9 mouse cellular contexts compared by ENCODE assay signal in genomic region chr11:67921091-67921826, GRCm38 (mm10). TPM values are rescaled to one million over a fixed set of nuclear protein-coding genes. Genes with fewer than 3 reads are reported as not detected.
DNase-seq lines count a peak whose midpoint lies in the region; ATAC-seq and TF ChIP-seq lines count a peak whose summit lies in the region.
"Had no signal": no experiment of that assay in that cellular context is flagged by ENCODE, and none has a peak within 500 bp of the region (broad histone marks: within the 10 kb centered on the region; RNA-seq: fewer than 3 reads in every experiment).

No protein-coding gene starts in this region.

- peak overlapping the region; percentile 99 for H3K4me2 ChIP-seq in intestine, embryonic 15.5 days (replicated peaks)
- H3K4me2 ChIP-seq in midbrain, postnatal 0 days (ENCODE audit: low read depth, low read length, poor library complexity, severe bottlenecking): peak overlapping the region; percentile 100

- DNase-seq in cerebellum, postnatal 10 days: peak; percentile 41 to 42
- no peak for DNase-seq in cerebellum, adult 8-10 months
- DNase-seq in embryo, embryonic 10 days (ENCODE audit: low spot score): peak; percentile 54
- DNase-seq in gastrocnemius, postnatal 36 days: peak; percentile 29 to 37
- DNase-seq in liver, adult 2 months (ENCODE audit: extremely low read depth, low read depth, low spot score): peak; percentile 30
- peak; percentile 9 for DNase-seq in midbrain, postnatal 0 days (ENCODE audit: low spot score)
- peak; percentile 59 for DNase-seq in urinary bladder, adult 2 months (ENCODE audit: low spot score)

- peak overlapping the region; percentile 74 for H3K9ac ChIP-seq in intestine, embryonic 15.5 days
- peak overlapping the region; percentile 37; the same call in 1 of the 2 replicates for H3K9ac ChIP-seq in liver, adult 2 months (ENCODE audit: low read depth, low read length)
- H3K9ac ChIP-seq in midbrain, postnatal 0 days (replicated peaks; ENCODE audit: low read length, poor library complexity, severe bottlenecking): peak overlapping the region; percentile 67

- no peaks in the 10 kb centered on the region for H3K4me1 ChIP-seq in intestine, embryonic 15.5 days (replicated peaks)
- no peaks in the 10 kb centered on the region; the same call in 1 of the 2 replicates for H3K4me1 ChIP-seq in liver, adult 2 months (ENCODE audit: control insufficient read depth, insufficient read depth, low read length)
- no peaks in the 10 kb centered on the region for H3K4me1 ChIP-seq in midbrain, postnatal 0 days (ENCODE audit: insufficient read depth, low read length)

- peak overlapping the region; percentile 91 for H3K27ac ChIP-seq in intestine, embryonic 15.5 days
- no peak overlapping the region for H3K27ac ChIP-seq in liver, adult 2 months (replicated peaks; ENCODE audit: insufficient read depth, low read depth, low read length)
- H3K27ac ChIP-seq in midbrain, postnatal 0 days (ENCODE audit: low read depth, low read length): no peak overlapping the region

- H3K4me3 ChIP-seq in intestine, embryonic 15.5 days (replicated peaks): peak overlapping the region; percentile 74
- H3K4me3 ChIP-seq in liver, adult 2 months (ENCODE audit: insufficient read depth, low read depth, low read length): peak overlapping the region; percentile 48
- H3K4me3 ChIP-seq in midbrain, postnatal 0 days (ENCODE audit: low read depth, low read length): peak overlapping the region; percentile 54

- no peak for TF ChIP-seq POLR2A in liver, adult 2 months (IDR thresholded peaks at IDR 0.05; ENCODE audit: extremely low read depth, insufficient read depth, low read length)

- peak; percentile 50 for ATAC-seq in intestine, embryonic 15.5 days
- 0 out of 2 replicates have a peak, but pooled peaks have one; percentile 27 for ATAC-seq in midbrain, postnatal 0 days (ENCODE audit: low FRiP score)

- peaks cover 2% of the 10 kb centered on the region; the same call in 1 of the 2 replicates for H3K27me3 ChIP-seq in intestine, embryonic 15.5 days (replicated peaks)
- H3K27me3 ChIP-seq in liver, adult 2 months (ENCODE audit: control insufficient read depth, insufficient read depth, low read length): no peaks in the 10 kb centered on the region
- peaks cover 12% of the 10 kb centered on the region; the same call in 1 of the 2 replicates for H3K27me3 ChIP-seq in midbrain, postnatal 0 days (ENCODE audit: insufficient read depth, low read length)

- intact Hi-C loops in gastrocnemius, postnatal 36 days (cut with DNase I): no loop called here

- no peaks in the 10 kb centered on the region for H3K79me2 ChIP-seq in liver, adult 2 months (ENCODE audit: control insufficient read depth, insufficient read depth, low read length)

- 2% methylated on average over 47 of the region's 47 CpGs for WGBS in intestine, embryonic 15.5 days
- WGBS in liver, adult 2 months: 5% methylated on average over 47 of the region's 47 CpGs
- WGBS in midbrain, postnatal 0 days: 3% methylated on average over 43 of the region's 47 CpGs

- H3K9me3 ChIP-seq in intestine, embryonic 15.5 days: no peaks in the 10 kb centered on the region
- H3K9me3 ChIP-seq in midbrain, postnatal 0 days (ENCODE audit: low read length): no peaks in the 10 kb centered on the region

- TF ChIP-seq CTCF in liver, adult 2 months (IDR thresholded peaks at IDR 0.05; ENCODE audit: low read depth, low read length): no peak
- TF ChIP-seq CTCF in midbrain, postnatal 0 days (IDR thresholded peaks at IDR 0.05): peak; percentile 10; the same call in 1 of the 2 replicates

- no peaks in the 10 kb centered on the region for H3K36me3 ChIP-seq in intestine, embryonic 15.5 days
- H3K36me3 ChIP-seq in liver, adult 2 months (ENCODE audit: control insufficient read depth, insufficient read depth, low read length): no peaks in the 10 kb centered on the region
- no peaks in the 10 kb centered on the region for H3K36me3 ChIP-seq in midbrain, postnatal 0 days (ENCODE audit: insufficient read depth, low read length)

RNA-seq across cellular contexts. Expression of gene Usp43, which starts 0.7 kb away (rescaled TPM):
- total RNA-seq in gastrocnemius, postnatal 36 days (2021): under 1 TPM; 0.64 to 0.74 TPM
- polyA plus RNA-seq in intestine, embryonic 15.5 days (2015; fragmentation: Nextera tagmentation; extraction: Ambion mirVana): 5.2 and 5.4 TPM in 2 replicates
- 0.27 TPM in 1 of 2 replicates, not detected in the other for total RNA-seq in liver, adult 2 months (2014; rRNA removed)
- 0.04 TPM in 2 replicates for polyA plus RNA-seq in liver, adult 2 months (2012; rRNA removed)
- total RNA-seq in midbrain, postnatal 0 days (2014; rRNA removed): 1.8 and 2.6 TPM in 2 replicates
- 0.59 and 0.67 TPM in 2 replicates for polyA plus RNA-seq in midbrain, postnatal 0 days (2015; fragmentation: Nextera tagmentation; extraction: Ambion mirVana)
- polyA plus RNA-seq in urinary bladder, adult 2 months (2012; rRNA removed): 3.9 TPM in 2 replicates
- total RNA-seq: hematopoietic stem cell, adult 5-6 weeks had no signal

RNA-seq across cellular contexts. Expression of gene Cfap52, which starts 44.2 kb away (rescaled TPM):
- total RNA-seq in gastrocnemius, postnatal 36 days (2021): 1 to 10 TPM; 3.7 to 6.3 TPM
- polyA plus RNA-seq in intestine, embryonic 15.5 days (2015; fragmentation: Nextera tagmentation; extraction: Ambion mirVana): 1.1 and 1.3 TPM in 2 replicates
- total RNA-seq in liver, adult 2 months (2014; rRNA removed): not detected in 2 replicates
- not detected in 2 replicates for polyA plus RNA-seq in liver, adult 2 months (2012; rRNA removed)
- total RNA-seq in midbrain, postnatal 0 days (2014; rRNA removed): 3.8 TPM in 2 replicates
- 2.7 and 3.2 TPM in 2 replicates for polyA plus RNA-seq in midbrain, postnatal 0 days (2015; fragmentation: Nextera tagmentation; extraction: Ambion mirVana)
- polyA plus RNA-seq in urinary bladder, adult 2 months (2012; rRNA removed): 0.27 and 0.44 TPM in 2 replicates
- total RNA-seq: hematopoietic stem cell, adult 5-6 weeks had no signal

RNA-seq across cellular contexts. Expression of gene Stx8, which starts 44.7 kb away (rescaled TPM):
- 10 to 100 TPM; 23.3 to 29.4 TPM for total RNA-seq in gastrocnemius, postnatal 36 days (2021)
- 51.8 and 59.7 TPM in 2 replicates for polyA plus RNA-seq in intestine, embryonic 15.5 days (2015; fragmentation: Nextera tagmentation; extraction: Ambion mirVana)
- 11.1 and 12.9 TPM in 2 replicates for total RNA-seq in liver, adult 2 months (2014; rRNA removed)
- polyA plus RNA-seq in liver, adult 2 months (2012; rRNA removed): 1.9 and 3.5 TPM in 2 replicates
- total RNA-seq in midbrain, postnatal 0 days (2014; rRNA removed): 13.2 and 22.4 TPM in 2 replicates
- 59.0 and 63.6 TPM in 2 replicates for polyA plus RNA-seq in midbrain, postnatal 0 days (2015; fragmentation: Nextera tagmentation; extraction: Ambion mirVana)
- 41.6 and 43.6 TPM in 2 replicates for polyA plus RNA-seq in urinary bladder, adult 2 months (2012; rRNA removed)
